In genomic region chr17:56474831-56475581, GRCm38 (mm10) we compare ENCODE assay signal across 9 mouse cellular contexts. TPM values are rescaled to one million over a fixed set of nuclear protein-coding genes. Genes with fewer than 3 reads are reported as not detected.
DNase-seq lines count a peak whose midpoint lies in the region; ATAC-seq and TF ChIP-seq lines count a peak whose summit lies in the region.
"Had no signal": no experiment of that assay in that cellular context is flagged by ENCODE, and none has a peak within 500 bp of the region (broad histone marks: within the 10 kb centered on the region; RNA-seq: fewer than 3 reads in every experiment).

No protein-coding gene starts in this region.

- peak overlapping the region; percentile 85 for H3K4me2 ChIP-seq in CH12.LX (ENCODE audit: insufficient read depth, low read depth, poor library complexity, severe bottlenecking)
- H3K4me2 ChIP-seq in lung, embryonic 16.5 days (ENCODE audit: low read depth, low read length), result peak overlapping the region; percentile 99

- TF ChIP-seq POLR2A in CH12.LX (IDR thresholded peaks at IDR 0.05; ENCODE audit: low read depth, low read length), result no peak
- no peak for TF ChIP-seq POLR2A in embryonic fibroblast, embryonic 13.5 days (IDR thresholded peaks at IDR 0.05; ENCODE audit: low read depth, low read length)

- 0 out of 2 replicates have a peak overlapping the region, but pooled peaks have one; percentile 77 for H3K9ac ChIP-seq in CH12.LX (ENCODE audit: insufficient read depth, low read depth)
- peak overlapping the region; percentile 75 for H3K9ac ChIP-seq in lung, embryonic 16.5 days (ENCODE audit: low read length)

- peaks cover 23% of the 10 kb centered on the region for H3K9me3 ChIP-seq in CH12.LX (replicated peaks; ENCODE audit: low read length)
- H3K9me3 ChIP-seq in lung, embryonic 16.5 days (ENCODE audit: control insufficient read depth, low read length), result peaks cover 3% of the 10 kb centered on the region; the same call in 1 of the 2 replicates

- H3K27ac ChIP-seq in CH12.LX (ENCODE audit: insufficient read depth, low read depth), result no peak overlapping the region
- H3K27ac ChIP-seq in embryonic fibroblast, embryonic 13.5 days (ENCODE audit: insufficient read depth, low read length), result no peak overlapping the region
- no peak overlapping the region for H3K27ac ChIP-seq in lung, embryonic 16.5 days (ENCODE audit: low read length)

- H3K36me3 ChIP-seq in CH12.LX (replicated peaks in 1 of 2; ENCODE audit: control insufficient read depth in 1 of 2, insufficient read depth in 1 of 2, low read length in 1 of 2), result peaks cover 0 to 11% of the 10 kb centered on the region in 2 experiments
- no peaks in the 10 kb centered on the region for H3K36me3 ChIP-seq in lung, embryonic 16.5 days (ENCODE audit: control insufficient read depth, insufficient read depth, low read length)

- peak overlapping the region; percentile 58 to 82 (median 80) for H3K4me3 ChIP-seq in CH12.LX (replicated peaks in 1 of 3; ENCODE audit: low read depth in 2 of 3, low read length in 2 of 3, poor library complexity in 1 of 3)
- peak overlapping the region; percentile 62 for H3K4me3 ChIP-seq in embryonic fibroblast, embryonic 13.5 days (ENCODE audit: insufficient read depth, low read length)
- peak overlapping the region; percentile 77 for H3K4me3 ChIP-seq in lung, embryonic 16.5 days (ENCODE audit: low read length)

- peaks cover 4% of the 10 kb centered on the region; the same call in 1 of the 2 replicates for H3K79me2 ChIP-seq in CH12.LX (replicated peaks; ENCODE audit: control insufficient read depth, extremely low read depth, insufficient read depth, poor library complexity, severe bottlenecking)

- no peak for TF ChIP-seq RAD21 in CH12.LX (IDR thresholded peaks at IDR 0.05; ENCODE audit: low read depth, low read length)

- under 1% methylated on average over 24 of the region's 24 CpGs for WGBS in lung, embryonic 16.5 days

- dilution Hi-C loops in CH12.LX (cut with MboI; ENCODE audit: extremely low pct_ligation_motif_present, extremely low pct_unique_long_range_greater_than_20kb, low sequenced_read_pairs), result no loop called here

- H3K27me3 ChIP-seq in CH12.LX (replicated peaks), result peaks cover 8% of the 10 kb centered on the region
- peaks cover 32% of the 10 kb centered on the region for H3K27me3 ChIP-seq in lung, embryonic 16.5 days (ENCODE audit: control insufficient read depth, insufficient read depth, low read depth, low read length)

- in situ Hi-C loops in CH12.LX (cut with MboI; ENCODE audit: low pct_ligation_motif_present, low pct_unique_long_range_greater_than_20kb, low sequenced_read_pairs), result no loop called here

- TF ChIP-seq EP300 in CH12.LX (IDR thresholded peaks at IDR 0.05; ENCODE audit: low read length), result no peak

- DNase-seq in cerebellum, adult 11 months, result peak; percentile 45
- no peak for DNase-seq in cerebellum, postnatal 36 days
- DNase-seq in CH12.LX (ENCODE audit: extremely low read depth), result peak; percentile 16
- peak; percentile 54 for DNase-seq in induced T-regulatory cell, adult 2 months (ENCODE audit: low read depth)
- DNase-seq in right cerebral cortex, postnatal 10 days (ENCODE audit: low spot score in 2 of 2), result peak; percentile 84 to 89
- no peak for DNase-seq in urinary bladder, postnatal 4 days (ENCODE audit: low spot score in 2 of 2)

- TF ChIP-seq CTCF in CH12.LX (conservative IDR thresholded peaks at IDR 0.05 in 1 of 2, IDR thresholded peaks at IDR 0.05 in 1 of 2; ENCODE audit: low read depth in 2 of 2, low read length in 2 of 2), result no peak
- no peak for TF ChIP-seq CTCF in embryonic fibroblast, embryonic 13.5 days (IDR thresholded peaks at IDR 0.05; ENCODE audit: borderline replicate concordance, insufficient read depth, low read length)

- H3K4me1 ChIP-seq in CH12.LX (ENCODE audit: control insufficient read depth in 1 of 2, insufficient read depth in 2 of 2), result peaks cover 14 to 41% of the 10 kb centered on the region in 2 experiments
- 0 out of 2 replicates have a peak, but pooled peaks cover 2% of the 10 kb centered on the region for H3K4me1 ChIP-seq in embryonic fibroblast, embryonic 13.5 days (ENCODE audit: control insufficient read depth, insufficient read depth, low read length)
- peaks cover 56% of the 10 kb centered on the region for H3K4me1 ChIP-seq in lung, embryonic 16.5 days (replicated peaks; ENCODE audit: control insufficient read depth, insufficient read depth, low read length)

- peak; percentile 39 for ATAC-seq in lung, embryonic 16.5 days (ENCODE audit: low read depth)

TF ChIP-seq in CH12.LX, 34 proteins besides CTCF, POLR2A, EP300 and RAD21:
- TF ChIP-seq BHLHE40 (IDR thresholded peaks at IDR 0.05; ENCODE audit: low read depth, low read length) (no peak), HCFC1 (IDR thresholded peaks at IDR 0.05; ENCODE audit: low read depth, low read length) (no peak), ZKSCAN1 (IDR thresholded peaks at IDR 0.05; ENCODE audit: borderline replicate concordance, low read depth, low read length) (no peak), MYC (IDR thresholded peaks at IDR 0.05; ENCODE audit: low read depth, low read length) (no peak), USF2 (conservative IDR thresholded peaks at IDR 0.05; ENCODE audit: low read depth, low read length) (no peak), CHD2 (IDR thresholded peaks at IDR 0.05; ENCODE audit: low read length) (no peak), ZC3H11A (IDR thresholded peaks at IDR 0.05; ENCODE audit: low read depth, low read length) (no peak), UBTF (IDR thresholded peaks at IDR 0.05; ENCODE audit: low read depth, low read length) (no peak)

RNA-seq across cellular contexts. Expression of gene Ptprs, which starts 1.3 kb away (rescaled TPM):
- 31.6 and 41.1 TPM in 2 replicates for total RNA-seq in CH12.LX (2012; rRNA removed)
- 10.4 and 11.3 TPM in 2 replicates for total RNA-seq in CH12.LX (2014; rRNA removed)
- 20.7 and 27.0 TPM in 2 replicates for polyA plus RNA-seq in CH12.LX (2012; ENCODE audit: insufficient read length, low read depth)
- 177 and 208 TPM in 2 replicates for polyA plus RNA-seq in embryonic fibroblast, embryonic 13.5 days (2011; ENCODE audit: insufficient read length, low read depth, missing spikeins)
- 59.1 and 59.9 TPM in 2 replicates for polyA plus RNA-seq in lung, embryonic 16.5 days (2015; fragmentation: Nextera tagmentation; extraction: Ambion mirVana)

RNA-seq across cellular contexts. Expression of gene Znrf4, which starts 37.2 kb away (rescaled TPM):
- total RNA-seq in CH12.LX (2012; rRNA removed), result not detected in 2 replicates
- total RNA-seq in CH12.LX (2014; rRNA removed), result not detected in 2 replicates
- not detected in 2 replicates for polyA plus RNA-seq in CH12.LX (2012; ENCODE audit: insufficient read length, low read depth)
- polyA plus RNA-seq in embryonic fibroblast, embryonic 13.5 days (2011; ENCODE audit: insufficient read length, low read depth, missing spikeins), result not detected in 2 replicates
- not detected in 2 replicates for polyA plus RNA-seq in lung, embryonic 16.5 days (2015; fragmentation: Nextera tagmentation; extraction: Ambion mirVana)
- total RNA-seq: left cerebral cortex, adult 8-10 months had no signal

Comparison
In these comparisons a context has a peak if more than half of its experiments do, and no peak if none do; other contexts are left out.
1. DNase-seq: peak in cerebellum, adult 11 months (single experiment), CH12.LX (single experiment), induced T-regulatory cell, adult 2 months (single experiment) and right cerebral cortex, postnatal 10 days (2 of 2); none in cerebellum, postnatal 36 days (0 of 2) and urinary bladder, postnatal 4 days (0 of 2).
2. Peak in every context shown above with its lines, with median percentiles within 50 percentile points of each other: H3K4me3 ChIP-seq.